Mouse (Mus musculus): Measurements from ENCODE around the gene Cnp. TPM values are rescaled to one million over a fixed set of nuclear protein-coding genes. Genes with fewer than 3 reads are reported as not detected.
A peak's percentile ranks its signal among the peaks of the same experiment; 100 is the strongest.

Cnp gene
- polyA plus RNA-seq, 1 experiment from 2014 or later, result 21.9 TPM

DNA sequence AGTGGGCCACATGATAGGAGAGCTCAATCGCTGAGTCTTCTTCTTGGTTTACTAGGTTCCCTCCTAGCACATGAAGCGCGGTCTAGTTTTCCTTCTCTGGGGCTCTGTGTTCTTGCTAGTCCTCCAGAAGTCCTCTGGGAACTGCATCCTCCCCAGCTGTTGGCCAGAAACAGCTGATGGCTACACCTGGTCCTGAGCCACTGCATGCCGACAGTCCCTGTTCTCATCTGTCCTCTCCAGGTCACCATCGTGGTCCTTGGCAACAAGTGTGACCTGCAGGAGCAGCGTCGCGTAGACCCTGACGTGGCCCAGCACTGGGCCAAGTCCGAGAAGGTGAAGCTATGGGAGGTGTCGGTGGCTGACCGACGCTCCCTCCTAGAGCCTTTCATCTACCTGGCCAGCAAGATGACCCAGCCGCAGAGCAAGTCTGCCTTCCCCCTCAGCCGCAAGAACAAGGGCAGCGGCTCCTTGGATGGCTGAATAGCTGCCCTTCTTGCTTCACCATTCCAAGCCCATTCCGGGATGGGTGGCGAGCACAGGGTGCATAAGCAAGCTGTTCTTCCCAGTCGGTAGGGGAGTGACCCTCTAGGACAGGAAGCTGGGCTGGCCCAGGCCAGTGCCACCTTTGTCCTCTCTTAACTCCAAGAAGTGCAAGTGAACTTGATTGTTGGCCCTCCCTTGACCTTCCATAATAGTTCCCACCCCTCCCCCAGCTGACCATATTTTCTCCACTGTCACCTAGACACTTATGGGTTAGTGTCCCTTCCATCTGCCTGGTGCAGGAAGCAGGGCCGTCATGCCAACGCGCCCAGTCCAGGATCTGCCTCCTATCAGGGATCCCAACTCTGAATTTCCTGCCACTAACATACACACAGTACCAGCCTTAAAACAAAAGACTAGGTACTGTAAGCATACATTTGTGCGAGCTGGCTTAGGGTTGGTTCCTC, 51.3 kb downstream of the Cnp start:
- no peaks in the 10 kb centered on the region for H3K9me3 ChIP-seq (ENCODE audit: low read length)
- DNase-seq (no peak), ATAC-seq (no peak)
- no peak overlapping the region for H3K9ac ChIP-seq (replicated peaks)
- H3K27me3 ChIP-seq (ENCODE audit: insufficient read depth, low read length), result no peaks in the 10 kb centered on the region
- TF ChIP-seq CTCF (IDR thresholded peaks at IDR 0.05; ENCODE audit: low read depth) (no peak), EP300 (IDR thresholded peaks at IDR 0.05; ENCODE audit: low read depth) (no peak)
- H3K36me3 ChIP-seq (replicated peaks; ENCODE audit: insufficient read depth, low read length), result peaks cover 19% of the 10 kb centered on the region
- H3K4me2 ChIP-seq (ENCODE audit: low read depth, low read length), result 0 out of 2 replicates have a peak overlapping the region, but pooled peaks have one; percentile 35
- H3K4me1 ChIP-seq (ENCODE audit: insufficient read depth), result peaks cover 31% of the 10 kb centered on the region
- whole genome bisulfite sequencing (ENCODE audit: insufficient replicate concordance), result 86% methylated on average over 23 of the region's 23 CpGs
- H3K27ac ChIP-seq (ENCODE audit: low read depth), result peak overlapping the region; percentile 69
- H3K4me3 ChIP-seq (ENCODE audit: low read depth, low read length), result no peak overlapping the region

DNA sequence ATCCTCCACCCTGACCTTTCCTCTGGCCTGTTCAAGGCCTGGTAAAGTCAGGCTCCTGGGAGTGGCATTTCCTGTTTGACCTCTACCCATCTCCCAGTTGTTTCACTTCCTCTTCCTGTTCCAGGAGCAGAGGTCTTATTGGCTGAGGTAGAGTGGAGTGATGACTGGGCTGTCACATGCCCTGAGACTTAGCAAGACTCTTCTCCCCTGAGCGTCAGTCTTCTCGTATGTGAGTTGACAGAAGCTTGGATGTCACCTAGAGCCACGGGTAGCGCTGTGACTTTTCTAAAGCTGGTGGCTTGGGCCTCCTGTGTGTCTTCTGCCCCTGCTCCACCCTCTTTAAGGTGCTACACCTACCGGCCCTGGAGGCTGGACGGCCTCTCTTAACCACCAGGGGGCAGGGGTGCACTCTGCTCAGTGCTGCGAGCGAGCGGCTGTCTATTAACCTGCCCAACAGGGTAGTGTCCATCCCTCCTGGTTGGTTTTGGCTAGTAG, 52.0 kb downstream of the Cnp start:
- H3K9me3 ChIP-seq (ENCODE audit: low read length), result no peaks in the 10 kb centered on the region
- H3K36me3 ChIP-seq (replicated peaks; ENCODE audit: insufficient read depth, low read length), result peaks cover 19% of the 10 kb centered on the region
- H3K4me3 ChIP-seq (ENCODE audit: low read depth, low read length), result no peak overlapping the region
- 11% methylated on average over 9 of the region's 9 CpGs for WGBS (ENCODE audit: insufficient replicate concordance)
- ATAC-seq (peak; percentile 60), DNase-seq (peak; percentile 85)
- TF ChIP-seq CTCF (IDR thresholded peaks at IDR 0.05; ENCODE audit: low read depth), result peak; percentile 93
- no peak; the same call in 1 of the 2 replicates for TF ChIP-seq EP300 (IDR thresholded peaks at IDR 0.05; ENCODE audit: low read depth)
- peak overlapping the region; percentile 36; the same call in 1 of the 2 replicates for H3K4me2 ChIP-seq (ENCODE audit: low read depth, low read length)
- no peak overlapping the region for H3K9ac ChIP-seq (replicated peaks)
- peaks cover 31% of the 10 kb centered on the region for H3K4me1 ChIP-seq (ENCODE audit: insufficient read depth)
- H3K27ac ChIP-seq (ENCODE audit: low read depth), result peak overlapping the region; percentile 69
- no peaks in the 10 kb centered on the region for H3K27me3 ChIP-seq (ENCODE audit: insufficient read depth, low read length)

DNA sequence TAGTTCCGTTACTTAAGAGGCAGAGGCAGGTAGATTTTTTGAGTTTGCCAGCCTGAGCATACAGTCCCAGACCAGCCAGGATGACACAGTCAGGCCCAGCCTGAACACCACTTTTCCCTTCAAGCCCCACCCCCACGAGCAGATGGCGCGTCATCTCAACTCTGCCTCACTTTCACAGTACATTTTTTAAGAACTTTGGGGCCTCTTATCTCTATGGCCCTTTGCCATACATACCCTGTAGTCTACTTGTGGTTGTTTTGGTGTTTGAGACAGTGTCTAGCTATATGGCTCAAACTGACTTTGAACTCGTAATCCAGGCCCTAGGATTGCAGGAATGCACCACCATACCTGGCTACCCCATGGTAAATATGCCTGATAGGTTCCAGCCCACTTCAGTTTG, 53.4 kb downstream of the Cnp start:
- no peaks in the 10 kb centered on the region for H3K27me3 ChIP-seq (ENCODE audit: insufficient read depth, low read length)
- H3K36me3 ChIP-seq (replicated peaks; ENCODE audit: insufficient read depth, low read length), result peaks cover 19% of the 10 kb centered on the region
- ATAC-seq (no peak), DNase-seq (no peak)
- TF ChIP-seq EP300 (IDR thresholded peaks at IDR 0.05; ENCODE audit: low read depth) (no peak), CTCF (IDR thresholded peaks at IDR 0.05; ENCODE audit: low read depth) (no peak)
- peaks cover 31% of the 10 kb centered on the region for H3K4me1 ChIP-seq (ENCODE audit: insufficient read depth)
- WGBS (ENCODE audit: insufficient replicate concordance), result 64% methylated on average over 5 of the region's 5 CpGs
- H3K27ac ChIP-seq (ENCODE audit: low read depth), result no peak overlapping the region
- no peak overlapping the region for H3K4me2 ChIP-seq (ENCODE audit: low read depth, low read length)
- no peak overlapping the region for H3K4me3 ChIP-seq (ENCODE audit: low read depth, low read length)
- no peaks in the 10 kb centered on the region for H3K9me3 ChIP-seq (ENCODE audit: low read length)
- no peak overlapping the region for H3K9ac ChIP-seq (replicated peaks)

DNA sequence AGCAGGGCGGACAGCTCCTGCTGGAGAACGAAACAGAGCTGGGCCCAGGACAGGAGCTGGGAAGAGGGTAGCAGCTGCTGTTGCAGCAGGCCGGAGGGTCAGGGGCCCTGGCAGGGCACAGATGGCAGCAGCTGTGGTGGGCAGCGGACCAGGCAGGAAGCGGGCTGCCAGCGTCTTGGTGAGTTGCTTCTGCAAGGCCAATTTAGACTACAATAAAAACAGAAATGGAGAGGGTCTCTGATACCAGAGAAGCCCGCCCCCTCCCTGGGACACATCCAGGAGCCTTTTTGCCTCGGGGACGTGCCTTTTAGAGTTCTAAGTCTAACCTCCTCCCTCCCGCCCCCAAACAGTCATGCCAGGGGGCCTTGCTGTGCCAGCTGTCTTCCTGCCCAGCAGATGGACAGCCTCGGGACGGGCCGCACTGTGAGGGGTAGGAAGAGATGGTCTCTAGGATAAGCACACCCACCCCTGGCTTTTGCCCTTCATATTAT, 54.2 kb downstream of the Cnp start:
- Histone ChIP-seq H3K9me3 (ENCODE audit: low read length) (no peaks in the 10 kb centered on the region), H3K4me3 (ENCODE audit: low read depth, low read length) (no peak overlapping the region), H3K27me3 (ENCODE audit: insufficient read depth, low read length) (no peaks in the 10 kb centered on the region), H3K4me1 (ENCODE audit: insufficient read depth) (peaks cover 26% of the 10 kb centered on the region), H3K27ac (ENCODE audit: low read depth) (no peak overlapping the region), H3K9ac (replicated peaks) (no peak overlapping the region), H3K4me2 (ENCODE audit: low read depth, low read length) (no peak overlapping the region), H3K36me3 (replicated peaks; ENCODE audit: insufficient read depth, low read length) (peaks cover 19% of the 10 kb centered on the region)
- DNase-seq (no peak), ATAC-seq (no peak)
- WGBS (ENCODE audit: insufficient replicate concordance), result 53% methylated on average over 13 of the region's 13 CpGs
- TF ChIP-seq CTCF (IDR thresholded peaks at IDR 0.05; ENCODE audit: low read depth) (no peak), EP300 (IDR thresholded peaks at IDR 0.05; ENCODE audit: low read depth) (no peak)

DNA sequence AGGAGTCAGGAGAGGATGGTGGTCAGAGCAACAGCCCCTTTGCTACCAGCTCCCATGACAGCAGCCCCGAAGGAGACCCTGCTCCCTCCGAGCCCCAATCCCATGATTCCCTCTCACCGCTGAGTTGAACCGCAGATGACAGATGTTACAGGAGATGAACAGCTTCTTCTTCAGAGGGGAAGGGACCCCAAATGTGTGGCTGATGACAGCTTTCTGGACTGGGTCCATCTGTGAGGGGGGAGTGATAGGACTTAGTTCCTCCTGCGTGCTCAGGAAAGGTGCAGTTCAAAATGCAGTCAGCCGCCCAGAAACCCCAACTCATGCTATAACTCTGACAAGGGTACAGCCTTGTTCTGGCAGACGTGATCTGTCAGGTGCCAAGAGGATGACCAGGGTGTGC, 59.8 kb downstream of the Cnp start:
- Histone ChIP-seq H3K27ac (ENCODE audit: low read depth) (no peak overlapping the region), H3K9ac (replicated peaks) (no peak overlapping the region), H3K9me3 (ENCODE audit: low read length) (no peaks in the 10 kb centered on the region), H3K4me3 (ENCODE audit: low read depth, low read length) (no peak overlapping the region), H3K36me3 (replicated peaks; ENCODE audit: insufficient read depth, low read length) (no peaks in the 10 kb centered on the region), H3K4me2 (ENCODE audit: low read depth, low read length) (no peak overlapping the region), H3K27me3 (ENCODE audit: insufficient read depth, low read length) (peaks cover 11% of the 10 kb centered on the region), H3K4me1 (ENCODE audit: insufficient read depth) (no peaks in the 10 kb centered on the region)
- ATAC-seq (no peak), DNase-seq (no peak)
- TF ChIP-seq EP300 (IDR thresholded peaks at IDR 0.05; ENCODE audit: low read depth) (no peak), CTCF (IDR thresholded peaks at IDR 0.05; ENCODE audit: low read depth) (no peak)
- WGBS (ENCODE audit: insufficient replicate concordance), result 55% methylated on average over 7 of the region's 7 CpGs

DNA sequence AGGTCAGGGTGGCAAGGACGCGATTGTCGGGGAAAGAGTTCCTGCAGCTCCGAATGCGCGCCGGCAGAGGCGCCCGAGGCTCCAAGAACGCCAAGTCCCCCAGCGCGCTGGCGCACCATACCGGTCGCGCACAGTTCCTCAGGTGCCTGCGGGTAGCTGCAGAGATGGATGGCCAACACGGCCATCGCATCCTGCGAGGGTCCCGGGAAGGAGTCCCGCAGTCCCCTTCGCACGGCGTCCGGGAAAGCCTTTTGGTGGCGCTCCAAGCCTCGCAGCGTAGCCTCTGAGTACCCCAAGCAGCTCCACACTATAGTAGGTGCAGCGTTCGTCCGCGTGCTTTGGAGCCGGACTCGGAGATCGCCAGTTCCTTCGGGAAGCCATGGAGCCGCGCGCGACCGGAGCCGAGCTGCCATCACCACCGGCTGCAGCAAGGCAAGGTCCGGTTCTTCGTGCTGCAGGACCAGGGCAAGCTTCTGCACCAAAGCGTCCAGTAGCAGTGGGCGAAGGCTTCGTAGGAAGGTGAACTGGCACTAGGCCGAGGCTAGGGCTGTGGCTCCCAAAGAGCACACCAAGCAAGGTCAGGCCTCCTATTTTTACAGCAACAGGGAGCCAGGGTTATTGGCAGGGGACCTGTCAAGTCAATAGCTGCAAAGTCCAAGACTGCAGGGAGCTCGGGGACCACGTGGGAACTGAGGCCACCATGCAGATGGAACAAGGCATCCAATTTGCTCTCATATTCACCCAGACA, 65.6 kb downstream of the Cnp start:
- ATAC-seq (peak; percentile 65), DNase-seq (peak; percentile 54)
- H3K4me1 ChIP-seq (ENCODE audit: insufficient read depth), result peaks cover 7% of the 10 kb centered on the region
- H3K9me3 ChIP-seq (ENCODE audit: low read length), result no peaks in the 10 kb centered on the region
- H3K27ac ChIP-seq (ENCODE audit: low read depth), result no peak overlapping the region
- no peaks in the 10 kb centered on the region for H3K36me3 ChIP-seq (replicated peaks; ENCODE audit: insufficient read depth, low read length)
- TF ChIP-seq EP300 (IDR thresholded peaks at IDR 0.05; ENCODE audit: low read depth), result no peak
- TF ChIP-seq CTCF (IDR thresholded peaks at IDR 0.05; ENCODE audit: low read depth), result peak; percentile 55
- H3K27me3 ChIP-seq (ENCODE audit: insufficient read depth, low read length), result peaks cover 21% of the 10 kb centered on the region
- WGBS (ENCODE audit: insufficient replicate concordance), result 9% methylated on average over 52 of the region's 52 CpGs
- peak overlapping the region; percentile 19; the same call in 1 of the 2 replicates for H3K4me3 ChIP-seq (ENCODE audit: low read depth, low read length)
- no peak overlapping the region for H3K9ac ChIP-seq (replicated peaks)
- H3K4me2 ChIP-seq (ENCODE audit: low read depth, low read length), result peak overlapping the region; percentile 62

Other genes starting within 250 kb of the Cnp start
- gene Gast, start 240.5 kb upstream of the Cnp start, polyA plus RNA-seq (2015; fragmentation: Nextera tagmentation; extraction: Ambion mirVana), result not detected in 2 replicates
- 0.78 and 0.81 TPM in 2 replicates for gene Hap1, start 218.8 kb upstream of the Cnp start, polyA plus RNA-seq (2015; fragmentation: Nextera tagmentation; extraction: Ambion mirVana)
- 17.5 and 18.9 TPM in 2 replicates for gene Jup, start 177.1 kb upstream of the Cnp start, polyA plus RNA-seq (2015; fragmentation: Nextera tagmentation; extraction: Ambion mirVana)
- 3.4 and 4.6 TPM in 2 replicates for gene P3h4, start 160.1 kb upstream of the Cnp start, polyA plus RNA-seq (2015; fragmentation: Nextera tagmentation; extraction: Ambion mirVana)
- gene Fkbp10, start 159.2 kb upstream of the Cnp start, polyA plus RNA-seq (2015; fragmentation: Nextera tagmentation; extraction: Ambion mirVana), result 7.4 and 9.0 TPM in 2 replicates
- 11.1 and 11.9 TPM in 2 replicates for gene Nt5c3b, start 133.1 kb upstream of the Cnp start, polyA plus RNA-seq (2015; fragmentation: Nextera tagmentation; extraction: Ambion mirVana)
- 0.07 TPM in 2 replicates for gene Klhl10, start 133.0 kb upstream of the Cnp start, polyA plus RNA-seq (2015; fragmentation: Nextera tagmentation; extraction: Ambion mirVana)
- gene Klhl11, start 102.2 kb upstream of the Cnp start, polyA plus RNA-seq (2015; fragmentation: Nextera tagmentation; extraction: Ambion mirVana), result 0.88 and 1.3 TPM in 2 replicates
- gene Acly, start 46.9 kb upstream of the Cnp start, polyA plus RNA-seq (2015; fragmentation: Nextera tagmentation; extraction: Ambion mirVana), result 24.4 and 29.8 TPM in 2 replicates
- 0.11 and 0.22 TPM in 2 replicates for gene Ttc25, start 29.3 kb upstream of the Cnp start, polyA plus RNA-seq (2015; fragmentation: Nextera tagmentation; extraction: Ambion mirVana)
- 18.3 and 19.2 TPM in 2 replicates for gene Nkiras2, start 44.3 kb downstream of the Cnp start, polyA plus RNA-seq (2015; fragmentation: Nextera tagmentation; extraction: Ambion mirVana)
- gene Dnajc7, start 45.3 kb downstream of the Cnp start, polyA plus RNA-seq (2015; fragmentation: Nextera tagmentation; extraction: Ambion mirVana), result 45.1 and 49.1 TPM in 2 replicates
- not detected in 2 replicates for gene Zfp385c, start 117.6 kb downstream of the Cnp start, polyA plus RNA-seq (2015; fragmentation: Nextera tagmentation; extraction: Ambion mirVana)
- 3.9 and 4.5 TPM in 2 replicates for gene Dhx58, start 129.4 kb downstream of the Cnp start, polyA plus RNA-seq (2015; fragmentation: Nextera tagmentation; extraction: Ambion mirVana)
- gene Kat2a, start 137.6 kb downstream of the Cnp start, polyA plus RNA-seq (2015; fragmentation: Nextera tagmentation; extraction: Ambion mirVana), result 8.5 and 9.2 TPM in 2 replicates
- 0.35 and 0.40 TPM in 2 replicates for gene Hspb9, start 138.9 kb downstream of the Cnp start, polyA plus RNA-seq (2015; fragmentation: Nextera tagmentation; extraction: Ambion mirVana)
- 16.6 and 17.0 TPM in 2 replicates for gene Rab5c, start 163.3 kb downstream of the Cnp start, polyA plus RNA-seq (2015; fragmentation: Nextera tagmentation; extraction: Ambion mirVana)
- not detected in 2 replicates for gene Kcnh4, start 185.0 kb downstream of the Cnp start, polyA plus RNA-seq (2015; fragmentation: Nextera tagmentation; extraction: Ambion mirVana)
- not detected in 2 replicates for gene Hcrt, start 188.0 kb downstream of the Cnp start, polyA plus RNA-seq (2015; fragmentation: Nextera tagmentation; extraction: Ambion mirVana)
- 1.6 and 1.9 TPM in 2 replicates for gene Ghdc, start 196.1 kb downstream of the Cnp start, polyA plus RNA-seq (2015; fragmentation: Nextera tagmentation; extraction: Ambion mirVana)